Mouse (Mus musculus) megakaryocyte, embryonic 14.5 days (primary cell): ENCODE results near the gene Tbl1xr1. TPM values are rescaled to one million over a fixed set of nuclear protein-coding genes. Genes with fewer than 3 reads are reported as not detected.

Experiments
- H3K27me3 ChIP-seq: replicated peaks from 2 replicates; pipeline ENCODE3; 2012; ENCODE audit warnings: inconsistent platforms
- H3K36me3 ChIP-seq: replicated peaks from 2 replicates; pipeline ENCODE3; 2012; ENCODE audit warnings: low read length, inconsistent platforms, mixed read lengths
- H3K4me1 ChIP-seq: 2 replicates; pipeline ENCODE4 v1.6.1; 2012; ENCODE audit warnings: inconsistent platforms
- H3K4me3 ChIP-seq: replicated peaks from 2 replicates; pipeline ENCODE3; 2012; ENCODE audit warnings: moderate library complexity, mild to moderate bottlenecking, inconsistent platforms
- H3K9me3 ChIP-seq: 2 replicates; pipeline ENCODE4 v1.6.1; 2012; ENCODE audit warnings: inconsistent platforms
- FLI1 ChIP-seq: IDR thresholded peaks from 2 replicates; pipeline ENCODE4 v1.6.1; 2012; ENCODE audit warnings: low read length, inconsistent platforms, mixed read lengths
- GATA1 ChIP-seq: IDR thresholded peaks from 3 replicates; pipeline ENCODE4 v1.6.1; 2012; ENCODE audit warnings: mixed read lengths, low read length, inconsistent platforms, borderline replicate concordance
- polyA plus RNA-seq: library from polyadenylated mRNA; stranded (reverse); fragments of >175 nt; gene quantifications from 2 replicates; pipeline ENCODE4 v1.2.3, GENCODE M21; 2012; ENCODE audit warnings: low replicate concordance; ENCODE audit not compliant: insufficient read depth

Tbl1xr1 gene
- polyA plus RNA-seq, 1 experiment: 6.1 TPM

DNA sequence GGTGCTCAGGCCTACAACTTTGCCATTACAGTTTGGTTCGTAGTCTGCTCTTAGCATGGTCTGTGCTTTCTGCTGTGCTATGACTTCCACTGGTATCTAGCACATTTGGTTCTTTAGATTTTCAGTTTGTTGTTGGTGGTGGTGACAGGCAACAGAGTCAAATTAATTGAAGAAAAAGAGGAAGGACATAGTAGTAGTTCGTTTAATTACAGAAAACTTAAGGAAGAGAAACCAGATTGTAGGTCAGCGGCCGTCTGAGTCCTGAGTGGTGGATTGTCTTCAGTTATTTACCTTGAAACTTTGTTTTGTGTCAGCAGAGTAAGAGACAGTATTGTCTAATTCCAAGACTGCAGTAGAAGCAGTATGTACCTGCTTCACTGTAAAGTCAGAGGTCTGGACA, 37.3 kb downstream of the Tbl1xr1 start:
- H3K36me3 ChIP-seq: peaks cover 46% of the 10 kb centered on the region
- peaks cover 66% of the 10 kb centered on the region for H3K4me1 ChIP-seq
- H3K9me3 ChIP-seq: no peaks in the 10 kb centered on the region
- H3K27me3 ChIP-seq: no peaks in the 10 kb centered on the region
- H3K4me3 ChIP-seq: no peak overlapping the region
- TF ChIP-seq GATA1 (no peak), FLI1 (no peak)

DNA sequence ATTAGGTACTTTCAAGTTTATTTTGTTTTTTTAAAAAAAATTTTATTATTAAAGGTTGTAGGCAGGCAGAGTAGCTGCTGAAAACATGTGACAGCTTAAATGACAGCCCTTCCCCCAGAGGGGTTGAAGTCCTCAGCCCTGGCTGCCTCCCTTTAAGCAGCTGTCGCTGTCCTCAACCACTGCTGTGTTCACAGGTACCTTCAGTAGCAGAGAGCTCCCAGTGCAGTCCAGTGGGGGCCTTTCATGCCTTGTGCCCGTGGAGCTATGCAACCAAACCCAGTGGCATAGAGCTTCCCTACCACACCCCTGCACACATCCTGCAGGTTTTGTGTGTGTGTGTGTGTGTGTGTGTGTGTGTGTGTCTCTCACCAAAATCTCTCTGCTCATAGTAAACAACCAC, 38.8 kb downstream of the Tbl1xr1 start:
- TF ChIP-seq FLI1 (no peak), GATA1 (no peak)
- Histone ChIP-seq H3K36me3 (peaks cover 42% of the 10 kb centered on the region), H3K9me3 (no peaks in the 10 kb centered on the region), H3K4me1 (peaks cover 73% of the 10 kb centered on the region), H3K27me3 (no peaks in the 10 kb centered on the region), H3K4me3 (no peak overlapping the region)

DNA sequence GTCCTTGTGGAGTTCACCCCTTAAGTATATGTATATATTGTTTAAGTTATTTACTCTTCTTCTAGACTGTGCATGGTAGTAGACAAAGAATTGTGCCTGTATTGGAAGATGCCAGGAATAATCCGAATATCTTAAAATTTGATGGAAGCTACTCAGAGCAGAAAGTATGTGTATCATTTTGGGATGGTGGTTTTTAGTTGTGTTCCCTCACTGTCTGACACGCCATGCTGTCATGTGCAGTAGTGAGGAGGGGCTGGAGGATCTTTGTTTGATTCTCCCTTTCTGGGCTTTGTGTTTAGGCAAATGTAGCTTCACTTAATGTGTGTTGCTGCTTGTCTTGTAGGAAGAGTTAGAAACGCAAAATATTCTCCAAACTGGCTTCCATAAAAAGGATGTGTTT, 39.2 kb downstream of the Tbl1xr1 start:
- Histone ChIP-seq H3K9me3 (no peaks in the 10 kb centered on the region), H3K27me3 (no peaks in the 10 kb centered on the region), H3K4me1 (peaks cover 78% of the 10 kb centered on the region), H3K36me3 (peaks cover 42% of the 10 kb centered on the region), H3K4me3 (no peak overlapping the region)
- TF ChIP-seq FLI1: no peak
- no peak for TF ChIP-seq GATA1

DNA sequence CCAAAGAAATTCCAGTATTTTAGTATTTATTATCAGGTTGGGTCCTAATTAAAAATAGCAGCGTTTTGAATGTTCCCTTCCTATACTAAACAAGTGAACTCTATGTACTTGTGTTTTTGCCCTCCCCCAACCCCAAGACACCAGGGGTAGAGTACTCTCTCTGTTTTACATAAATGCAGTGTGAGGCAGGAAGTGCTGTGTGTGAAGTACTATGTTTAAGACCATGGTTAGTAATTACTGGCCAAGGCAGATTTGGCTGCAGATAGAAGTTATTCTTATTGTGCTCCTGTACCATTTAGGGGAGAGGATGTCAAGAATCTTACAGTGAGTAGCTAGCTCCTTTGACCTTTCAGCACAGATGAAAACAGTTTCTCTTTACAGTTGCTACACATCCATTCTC, 39.7 kb downstream of the Tbl1xr1 start:
- H3K27me3 ChIP-seq: no peaks in the 10 kb centered on the region
- H3K4me1 ChIP-seq: peaks cover 83% of the 10 kb centered on the region
- H3K4me3 ChIP-seq: no peak overlapping the region
- no peaks in the 10 kb centered on the region for H3K9me3 ChIP-seq
- TF ChIP-seq FLI1: no peak
- TF ChIP-seq GATA1: no peak
- peaks cover 44% of the 10 kb centered on the region for H3K36me3 ChIP-seq

GRCm38 (mm10) chr3:22121741-22122140, 45.3 kb downstream of the Tbl1xr1 start:
- Histone ChIP-seq H3K4me1 (peaks cover 81% of the 10 kb centered on the region), H3K27me3 (no peaks in the 10 kb centered on the region)

GRCm38 (mm10) chr3:22123145-22123544, 46.7 kb downstream of the Tbl1xr1 start:
- TF ChIP-seq GATA1 (no peak), FLI1 (no peak)

More at GRCm38 (mm10) chr3:22121741-22122140, 45.3 kb downstream of the Tbl1xr1 start:
- Histone ChIP-seq H3K36me3 (peaks cover 49% of the 10 kb centered on the region), H3K4me3 (no peak overlapping the region), H3K9me3 (no peaks in the 10 kb centered on the region)
- TF ChIP-seq GATA1 (no peak), FLI1 (no peak)

DNA sequence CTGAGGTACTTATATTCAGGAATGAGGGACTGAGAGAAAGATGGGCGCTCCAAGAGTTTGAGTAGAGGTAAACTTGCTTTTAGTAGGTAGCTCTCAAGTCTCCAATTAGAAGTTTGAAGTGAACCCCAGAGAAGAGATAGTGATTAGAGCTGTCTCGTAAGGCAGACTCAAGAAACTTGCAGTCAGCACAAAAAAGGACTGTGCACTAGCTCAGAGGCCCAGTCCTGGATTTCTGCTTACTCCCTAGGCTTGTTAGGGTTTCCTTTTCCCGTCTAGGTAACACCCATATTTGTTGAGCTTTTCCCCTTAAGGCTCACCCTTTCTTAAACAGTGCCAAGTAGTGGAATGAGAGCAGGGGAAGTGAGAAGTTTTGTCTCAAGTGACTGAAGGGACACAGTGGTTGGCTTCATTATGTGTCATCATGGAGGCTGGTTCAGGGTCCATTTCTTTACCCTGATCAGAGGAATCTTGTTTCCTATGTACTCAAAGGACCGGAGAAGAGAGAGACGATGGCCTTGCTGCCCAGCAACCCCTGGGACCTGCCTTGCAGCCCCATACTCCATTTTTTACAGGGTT, 49.9 kb downstream of the Tbl1xr1 start:
- H3K9me3 ChIP-seq: peaks cover 11% of the 10 kb centered on the region; the same call in 1 of the 2 replicates
- peaks cover 58% of the 10 kb centered on the region for H3K36me3 ChIP-seq
- no peaks in the 10 kb centered on the region for H3K27me3 ChIP-seq
- no peak for TF ChIP-seq GATA1
- no peak for TF ChIP-seq FLI1
- H3K4me3 ChIP-seq: no peak overlapping the region
- H3K4me1 ChIP-seq: peaks cover 78% of the 10 kb centered on the region

More at GRCm38 (mm10) chr3:22123145-22123544, 46.7 kb downstream of the Tbl1xr1 start:
- peak overlapping the region; percentile 69 for H3K4me3 ChIP-seq
- H3K27me3 ChIP-seq: no peaks in the 10 kb centered on the region
- peaks cover 4% of the 10 kb centered on the region; the same call in 1 of the 2 replicates for H3K9me3 ChIP-seq
- peaks cover 54% of the 10 kb centered on the region for H3K36me3 ChIP-seq
- peaks cover 75% of the 10 kb centered on the region for H3K4me1 ChIP-seq

DNA sequence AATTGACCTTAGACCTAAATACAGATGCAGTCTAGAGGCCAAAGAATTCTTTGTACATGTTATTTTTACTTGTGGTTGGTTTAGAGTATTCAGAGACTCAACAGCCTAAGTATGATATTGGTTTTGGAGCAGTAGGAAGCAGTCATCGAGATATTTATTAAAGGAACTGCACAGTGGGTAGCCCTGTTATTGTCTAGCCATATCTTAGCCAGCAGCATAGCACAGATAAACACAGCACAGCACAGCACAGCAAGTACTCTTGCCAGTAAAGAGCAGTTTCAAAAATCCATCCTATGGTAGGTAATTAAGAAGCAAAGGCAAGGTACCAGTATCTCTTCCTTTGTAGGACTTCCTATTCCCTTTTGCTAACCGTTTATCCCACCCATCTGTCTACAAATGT, 54.8 kb downstream of the Tbl1xr1 start:
- TF ChIP-seq GATA1: no peak
- no peak for TF ChIP-seq FLI1
- Histone ChIP-seq H3K4me3 (no peak overlapping the region), H3K27me3 (no peaks in the 10 kb centered on the region), H3K36me3 (peaks cover 60% of the 10 kb centered on the region), H3K9me3 (peaks cover 11% of the 10 kb centered on the region; the same call in 1 of the 2 replicates), H3K4me1 (peaks cover 61% of the 10 kb centered on the region)

DNA sequence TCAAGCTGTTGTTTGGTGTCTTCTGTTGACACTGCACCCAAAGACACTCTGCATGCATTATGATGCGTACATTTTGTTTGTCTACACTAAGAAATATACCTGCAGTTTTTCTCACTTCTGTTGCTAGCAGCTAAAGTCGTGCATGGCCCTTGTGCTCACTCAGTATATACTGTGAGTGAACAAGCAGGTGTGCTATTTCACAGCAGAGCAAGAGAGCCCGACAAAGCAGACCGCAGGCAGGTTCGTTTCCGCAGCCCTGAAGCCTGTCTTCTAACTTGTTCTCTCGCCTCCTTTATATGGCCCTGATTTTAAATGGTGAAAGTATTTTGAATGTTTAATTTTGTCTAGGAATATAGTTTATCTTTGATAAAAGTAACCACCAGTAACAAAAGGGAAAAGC, 57.2 kb downstream of the Tbl1xr1 start:
- Histone ChIP-seq H3K4me1 (peaks cover 66% of the 10 kb centered on the region), H3K27me3 (no peaks in the 10 kb centered on the region), H3K9me3 (peaks cover 3% of the 10 kb centered on the region; the same call in 1 of the 2 replicates), H3K36me3 (peaks cover 38% of the 10 kb centered on the region), H3K4me3 (no peak overlapping the region)
- no peak for TF ChIP-seq FLI1
- no peak for TF ChIP-seq GATA1

DNA sequence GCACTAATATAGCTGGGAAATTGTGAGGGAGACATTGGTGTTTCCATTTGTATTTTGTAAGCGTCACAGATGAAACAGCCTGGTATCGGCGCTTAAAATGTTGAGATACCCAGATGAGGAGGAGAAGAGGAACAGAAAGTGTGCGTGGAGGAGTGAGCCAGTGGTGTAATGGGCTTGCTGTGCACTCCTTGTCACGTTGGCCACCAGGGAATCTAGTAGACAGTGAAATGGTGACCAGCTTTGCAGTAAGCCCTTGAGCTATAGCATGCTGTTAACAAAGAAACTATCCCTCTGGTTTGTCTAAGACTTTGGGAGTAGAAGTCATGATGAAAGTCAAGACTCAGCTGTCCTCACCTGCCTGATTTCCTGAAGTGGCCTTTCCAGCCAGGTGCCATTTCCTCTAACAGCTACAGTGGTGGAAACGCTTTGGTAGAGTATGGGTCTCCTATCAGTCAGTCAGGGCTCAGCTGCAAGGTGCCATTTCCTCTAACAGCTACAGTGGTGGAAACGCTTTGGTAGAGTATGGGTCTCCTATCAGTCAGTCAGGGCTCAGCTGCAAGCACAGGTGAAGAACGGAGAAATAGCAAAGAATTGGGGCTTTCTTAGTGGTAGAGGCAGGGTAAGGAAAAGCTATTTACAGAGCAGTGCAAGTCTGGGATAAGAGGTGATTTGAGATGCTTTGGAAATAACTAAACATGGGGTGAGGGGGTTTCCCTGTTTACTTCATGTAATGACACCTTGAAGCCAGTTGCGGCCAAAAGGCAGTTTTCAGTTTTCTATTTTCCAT, 61.5 kb downstream of the Tbl1xr1 start:
- Histone ChIP-seq H3K36me3 (peaks cover 14% of the 10 kb centered on the region), H3K4me1 (peaks cover 60% of the 10 kb centered on the region)
- TF ChIP-seq FLI1: no peak
- no peak for TF ChIP-seq GATA1

GRCm38 (mm10) chr3:22138580-22139099, 62.2 kb downstream of the Tbl1xr1 start:
- H3K27me3 ChIP-seq: no peaks in the 10 kb centered on the region
- H3K9me3 ChIP-seq: no peaks in the 10 kb centered on the region
- no peak overlapping the region for H3K4me3 ChIP-seq
- TF ChIP-seq GATA1 (no peak), FLI1 (no peak)
- peaks cover 62% of the 10 kb centered on the region for H3K4me1 ChIP-seq
- peaks cover 8% of the 10 kb centered on the region for H3K36me3 ChIP-seq

More for the DNA sequence above, 61.5 kb downstream of the Tbl1xr1 start:
- peak overlapping the region; percentile 71 for H3K4me3 ChIP-seq
- H3K9me3 ChIP-seq: no peaks in the 10 kb centered on the region
- no peaks in the 10 kb centered on the region for H3K27me3 ChIP-seq
